ENCODE assay signal across 8 mouse cellular contexts in the genomic region with DNA sequence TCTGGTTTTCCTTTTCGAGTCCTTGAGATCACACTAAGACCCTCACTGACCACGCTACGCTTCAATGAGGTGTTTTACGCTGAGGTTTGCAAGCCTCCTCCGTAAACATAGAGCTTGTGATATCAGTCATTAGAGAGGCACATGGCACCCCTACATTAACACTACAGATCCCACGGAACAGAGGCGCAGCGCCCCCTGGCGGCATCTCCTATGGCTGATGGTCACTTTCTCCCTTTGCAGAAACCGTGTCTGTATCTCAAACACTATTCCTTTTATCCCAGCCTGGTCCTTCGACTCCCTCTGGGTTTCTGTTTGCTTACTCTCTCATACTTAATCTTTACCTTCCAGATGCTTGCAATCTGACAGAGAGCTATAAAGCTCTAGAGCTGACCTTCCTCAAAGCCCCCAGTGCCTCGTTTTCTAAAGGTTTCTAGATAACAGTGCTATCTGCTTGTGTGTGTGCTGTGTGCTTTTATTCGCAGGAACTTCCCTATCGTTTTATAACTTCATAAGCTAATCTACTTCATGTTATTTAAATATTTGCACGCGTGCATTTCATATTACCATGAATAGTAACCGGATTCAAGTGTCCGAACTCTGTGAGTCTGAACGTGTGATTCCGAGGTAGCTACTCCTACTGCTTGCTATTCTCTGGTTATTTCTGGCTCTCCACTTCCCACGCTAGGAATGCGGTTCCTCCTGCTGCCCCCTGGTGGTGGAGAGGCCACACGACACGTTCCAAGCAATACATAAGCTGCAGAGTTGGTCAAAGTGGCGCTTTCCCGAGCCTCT. TPM values are rescaled to one million over a fixed set of nuclear protein-coding genes. Genes with fewer than 3 reads are reported as not detected.
A peak's percentile ranks its signal among the peaks of the same experiment; 100 is the strongest.
DNase-seq lines count a peak whose midpoint lies in the region; ATAC-seq and TF ChIP-seq lines count a peak whose summit lies in the region.

No protein-coding gene starts in this region.

- H3K27ac ChIP-seq in cortical plate, adult 2 months (ENCODE audit: insufficient read depth, low read length): no peak overlapping the region

- no peaks in the 10 kb centered on the region for H3K36me3 ChIP-seq in megakaryocyte, embryonic 14.5 days (replicated peaks; ENCODE audit: low read length)

- H3K9me3 ChIP-seq in megakaryocyte, embryonic 14.5 days: no peaks in the 10 kb centered on the region

- H3K4me3 ChIP-seq in cortical plate, adult 2 months (ENCODE audit: insufficient read depth, low read length): no peak overlapping the region
- peak overlapping the region; percentile 81 for H3K4me3 ChIP-seq in megakaryocyte, embryonic 14.5 days (replicated peaks)

- no peaks in the 10 kb centered on the region; the same call in 1 of the 2 replicates for H3K4me1 ChIP-seq in cortical plate, adult 2 months (ENCODE audit: control insufficient read depth, insufficient read depth, low read length)
- H3K4me1 ChIP-seq in megakaryocyte, embryonic 14.5 days: peaks cover 26% of the 10 kb centered on the region

- TF ChIP-seq POLR2A in cortical plate, adult 2 months (IDR thresholded peaks at IDR 0.05; ENCODE audit: extremely low read depth, insufficient read depth, low read length): no peak

- peak; percentile 96 for TF ChIP-seq CTCF in cortical plate, adult 2 months (IDR thresholded peaks at IDR 0.05; ENCODE audit: extremely low read depth, insufficient read depth, low read length)

- ATAC-seq in inflammation-experienced regulatory T-cells, adult 6 months: peak; percentile 66

- DNase-seq in ZHBTc4 (ENCODE audit: low read depth, low spot score): peak; percentile 91
- peak; percentile 90 for DNase-seq in gastrocnemius, postnatal 10 days
- DNase-seq in left cerebral cortex, adult 9 months (ENCODE audit: low spot score in 2 of 2): peak; percentile 58 to 89
- DNase-seq in right cerebral cortex, postnatal 10 days (ENCODE audit: low spot score in 2 of 2): peak; percentile 88 to 92
- DNase-seq in urinary bladder, postnatal 25 days (ENCODE audit: low spot score): peak; percentile 85

- peaks cover 14% of the 10 kb centered on the region for H3K27me3 ChIP-seq in megakaryocyte, embryonic 14.5 days (replicated peaks)

RNA-seq across cellular contexts. Expression of a gene that starts 23.0 kb away (rescaled TPM):
- 7.6 and 8.0 TPM in 2 replicates for polyA plus RNA-seq in cortical plate, adult 2 months (2012; rRNA removed)
- 10 to 100 TPM; 89.9 to 94.0 TPM for total RNA-seq in gastrocnemius, postnatal 10 days (2021)
- under 1 TPM in 2 of 3 experiments, not detected in 1; 0.17 to 0.48 TPM for polyA plus RNA-seq in inflammation-experienced regulatory T-cells, adult 6 months (2017; shearing (Covaris generic))
- 0.03 TPM in 1 of 2 replicates, not detected in the other for polyA plus RNA-seq in megakaryocyte, embryonic 14.5 days (2012; ENCODE audit: insufficient read depth, low replicate concordance)
